Mouse (Mus musculus) brain, embryonic 14.5 days (tissue): Measurements from ENCODE around the gene Dchs1.

Experiments
- CTCF ChIP-seq: fragments of 200-500 bp; IDR thresholded peaks from 2 replicates; pipeline ENCODE4 v1.5.1; 2012; ENCODE audit warnings: inconsistent platforms, mild to moderate bottlenecking, moderate library complexity, borderline replicate concordance; ENCODE audit not compliant: insufficient read depth, insufficient read length; ENCODE audit errors: extremely low read depth
- POLR2A ChIP-seq: fragments of 200-500 bp; IDR thresholded peaks from 2 replicates; pipeline ENCODE4 v1.6.1; 2012; ENCODE audit warnings: mild to moderate bottlenecking, inconsistent platforms, borderline replicate concordance; ENCODE audit not compliant: poor library complexity, insufficient read depth, insufficient read length, severe bottlenecking; ENCODE audit errors: extremely low read depth

DNA sequence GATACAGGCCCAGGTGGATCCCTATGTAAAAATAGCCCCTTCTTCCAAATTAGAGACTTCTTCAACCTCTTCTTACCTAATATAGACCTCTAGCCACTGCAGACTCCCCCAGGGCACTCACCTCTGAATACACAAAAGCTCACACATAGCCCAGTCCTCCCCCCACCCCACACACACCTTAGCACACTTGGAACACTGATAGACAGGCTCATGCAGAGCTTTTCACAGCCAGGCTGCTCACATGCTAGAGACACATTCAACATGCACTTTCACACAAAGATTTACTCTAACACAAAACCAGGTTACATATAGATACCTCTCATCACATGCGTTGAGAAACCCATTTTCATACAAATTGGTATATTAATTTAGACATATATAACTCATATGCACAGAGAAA is 10.1 kb downstream of the Dchs1 start:
- no peak for TF ChIP-seq POLR2A
- no peak for TF ChIP-seq CTCF
